Mouse (Mus musculus): ENCODE measurements around the gene Cd300e. TPM values are rescaled to one million over a fixed set of nuclear protein-coding genes. Genes with fewer than 3 reads are reported as not detected.

The Cd300e gene
- polyA plus RNA-seq, 1 experiment from 2014 or later = not detected

DNA sequence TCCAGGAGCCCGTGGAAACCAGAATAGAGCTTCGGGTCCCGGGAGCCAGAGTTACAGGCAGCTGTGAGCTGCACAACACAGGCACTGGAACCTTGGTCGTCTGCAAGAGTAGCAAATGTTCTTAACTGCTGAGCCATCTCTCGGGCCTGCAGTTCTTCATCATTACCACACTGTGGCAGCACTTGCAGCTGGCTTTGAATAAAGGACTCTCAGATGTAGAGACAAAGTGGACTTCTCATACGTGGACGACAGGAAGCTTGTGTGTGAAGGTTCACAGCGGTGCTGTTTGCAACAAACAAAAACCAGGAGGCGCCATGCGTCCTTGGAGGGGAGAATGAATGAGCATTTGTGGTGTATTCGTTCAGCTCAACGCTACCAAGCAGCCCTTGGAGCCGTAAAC is 18.9 kb upstream of the Cd300e start:
- Histone ChIP-seq H3K36me3 (no peaks in the 10 kb centered on the region), H3K4me2 (no peak overlapping the region), H3K9ac (no peak overlapping the region), H3K9me3 (no peaks in the 10 kb centered on the region), H3K27ac (replicated peaks) (no peak overlapping the region), H3K4me1 (replicated peaks) (peaks cover 18% of the 10 kb centered on the region), H3K4me3 (no peak overlapping the region), H3K27me3 (peaks cover 20% of the 10 kb centered on the region; the same call in 1 of the 2 replicates)
- no peak for ATAC-seq (ENCODE audit: low read depth)
- WGBS = 35% methylated on average over 13 of the region's 13 CpGs

DNA sequence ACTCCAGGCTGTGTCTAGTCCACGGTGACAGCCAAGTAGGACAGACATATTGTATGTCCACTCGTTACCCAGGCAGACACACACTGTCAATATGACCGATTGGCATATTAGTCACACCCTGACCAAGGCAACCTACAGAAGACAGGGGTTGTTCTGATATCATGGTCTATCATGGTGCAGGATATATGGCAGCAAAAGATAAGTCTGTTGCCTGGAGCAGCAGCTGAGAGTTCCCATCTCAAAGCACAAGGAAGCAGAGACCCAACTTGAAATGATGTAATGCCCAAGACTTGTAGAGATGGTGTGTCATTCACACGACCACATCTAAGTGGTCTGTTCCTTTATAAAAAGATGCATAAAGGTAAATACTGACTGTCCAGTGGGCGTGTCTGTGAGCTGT is 16.7 kb upstream of the Cd300e start:
- ATAC-seq (ENCODE audit: low read depth) = no peak
- no peaks in the 10 kb centered on the region for H3K36me3 ChIP-seq
- H3K4me1 ChIP-seq (replicated peaks) = peaks cover 4% of the 10 kb centered on the region; the same call in 1 of the 2 replicates
- WGBS = 81% methylated on average over 5 of the region's 5 CpGs
- H3K27me3 ChIP-seq = peaks cover 25% of the 10 kb centered on the region
- no peak overlapping the region for H3K27ac ChIP-seq (replicated peaks)
- no peak overlapping the region for H3K4me3 ChIP-seq
- H3K4me2 ChIP-seq = no peak overlapping the region
- no peak overlapping the region for H3K9ac ChIP-seq
- no peaks in the 10 kb centered on the region for H3K9me3 ChIP-seq

DNA sequence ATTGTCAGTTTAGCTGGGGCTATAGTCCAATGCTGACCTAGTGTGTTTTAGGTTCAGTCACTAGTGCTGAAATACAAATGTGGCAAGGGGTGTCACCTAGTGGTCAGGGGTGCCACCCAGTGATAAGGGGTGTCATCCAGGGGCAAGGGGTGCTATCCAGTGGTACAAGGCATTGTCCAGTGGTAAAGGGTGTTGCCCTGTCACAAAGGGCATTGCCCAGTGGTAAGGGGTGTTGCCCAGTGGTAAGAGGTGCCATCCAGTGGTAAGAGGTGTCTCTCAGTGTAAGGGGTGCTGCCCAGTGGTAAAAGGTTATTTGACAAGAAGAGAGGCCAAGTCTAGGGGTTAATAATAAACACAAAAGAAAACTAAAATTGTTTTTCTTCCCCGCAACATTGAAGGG is 15.5 kb upstream of the Cd300e start:
- 96% methylated on average over 1 of the region's 1 CpGs for WGBS

GRCm38 (mm10) chr11:115075859-115076258 is 13.9 kb upstream of the Cd300e start:
- peaks cover 24% of the 10 kb centered on the region for H3K27me3 ChIP-seq
- H3K4me1 ChIP-seq (replicated peaks) = peaks cover 14% of the 10 kb centered on the region
- no peak overlapping the region for H3K27ac ChIP-seq (replicated peaks)
- no peak for ATAC-seq (ENCODE audit: low read depth)
- H3K9ac ChIP-seq = no peak overlapping the region
- H3K9me3 ChIP-seq = no peaks in the 10 kb centered on the region
- H3K4me2 ChIP-seq = no peak overlapping the region
- 44% methylated on average over 5 of the region's 5 CpGs for WGBS
- H3K4me3 ChIP-seq = no peak overlapping the region
- no peaks in the 10 kb centered on the region for H3K36me3 ChIP-seq

More for the DNA sequence above, 15.5 kb upstream of the Cd300e start:
- no peak overlapping the region for H3K4me2 ChIP-seq
- H3K9ac ChIP-seq = no peak overlapping the region
- H3K4me3 ChIP-seq = no peak overlapping the region
- H3K9me3 ChIP-seq = no peaks in the 10 kb centered on the region
- H3K36me3 ChIP-seq = no peaks in the 10 kb centered on the region
- H3K27ac ChIP-seq (replicated peaks) = no peak overlapping the region
- no peaks in the 10 kb centered on the region for H3K4me1 ChIP-seq (replicated peaks)
- ATAC-seq (ENCODE audit: low read depth) = no peak
- peaks cover 34% of the 10 kb centered on the region for H3K27me3 ChIP-seq

DNA sequence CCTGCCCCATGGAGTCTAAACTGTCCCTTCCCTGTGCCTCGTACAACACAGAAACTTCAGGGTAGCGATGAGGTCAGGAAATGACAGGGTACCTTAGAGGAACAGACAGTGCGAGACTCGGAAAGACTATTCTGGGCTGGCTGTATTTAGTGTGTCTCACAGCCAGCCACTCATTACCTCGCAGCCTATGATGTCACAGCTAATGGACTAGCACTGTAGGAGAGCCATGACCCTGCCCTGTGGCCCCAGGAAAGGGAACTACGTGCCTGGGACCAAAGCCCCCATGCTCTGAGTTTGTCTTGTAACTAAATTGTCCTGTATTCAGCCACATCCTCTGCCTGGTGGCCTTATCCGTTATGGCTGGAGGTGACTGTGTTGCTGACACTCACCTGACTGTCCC is 13.4 kb upstream of the Cd300e start:
- Histone ChIP-seq H3K4me1 (replicated peaks) (peaks cover 18% of the 10 kb centered on the region), H3K27ac (replicated peaks) (no peak overlapping the region), H3K36me3 (no peaks in the 10 kb centered on the region), H3K9ac (no peak overlapping the region), H3K4me3 (no peak overlapping the region), H3K27me3 (peaks cover 28% of the 10 kb centered on the region), H3K4me2 (no peak overlapping the region), H3K9me3 (no peaks in the 10 kb centered on the region)
- 74% methylated on average over 7 of the region's 7 CpGs for WGBS
- ATAC-seq (ENCODE audit: low read depth) = no peak

GRCm38 (mm10) chr11:115073002-115073401 is 11.0 kb upstream of the Cd300e start:
- Histone ChIP-seq H3K27me3 (peaks cover 52% of the 10 kb centered on the region), H3K9ac (no peak overlapping the region), H3K4me2 (no peak overlapping the region), H3K9me3 (no peaks in the 10 kb centered on the region), H3K4me1 (replicated peaks) (peaks cover 19% of the 10 kb centered on the region), H3K27ac (replicated peaks) (no peak overlapping the region), H3K4me3 (no peak overlapping the region), H3K36me3 (no peaks in the 10 kb centered on the region)
- ATAC-seq (ENCODE audit: low read depth) = no peak
- WGBS = 64% methylated on average over 5 of the region's 5 CpGs

DNA sequence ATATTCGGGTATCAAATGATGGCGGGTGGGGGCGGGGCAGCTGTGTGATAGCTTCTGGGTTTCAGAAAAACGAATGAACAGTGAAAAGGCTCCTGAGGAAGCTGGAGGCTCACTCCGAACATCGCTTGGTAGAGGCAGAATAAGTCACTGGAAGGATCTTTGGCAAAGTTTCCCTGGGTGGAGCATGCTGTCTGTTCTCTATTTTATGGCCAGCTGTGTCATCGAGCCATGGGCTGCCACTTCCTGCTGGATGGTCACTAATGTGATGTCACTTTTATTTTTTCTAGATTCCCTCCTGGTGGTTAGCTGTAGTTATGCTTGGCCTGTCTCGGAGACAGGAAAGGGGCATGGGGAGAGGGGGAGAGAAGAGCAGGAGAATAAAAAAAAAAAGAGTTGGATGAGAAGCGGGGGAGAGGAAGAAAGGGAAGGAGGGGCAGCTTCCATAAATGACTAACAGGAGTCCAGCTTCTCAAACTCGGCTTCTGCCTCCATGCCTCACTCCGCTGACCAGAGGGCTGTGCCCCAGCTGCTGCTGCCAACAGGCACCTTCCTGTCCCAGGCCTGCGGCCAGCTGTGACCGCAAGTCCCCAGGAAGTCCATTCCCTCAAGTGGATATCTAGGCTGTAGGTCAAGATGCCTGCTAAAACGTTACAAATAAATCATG is 9.8 kb upstream of the Cd300e start:
- H3K27ac ChIP-seq (replicated peaks) = peak overlapping the region; percentile 57
- H3K36me3 ChIP-seq = no peaks in the 10 kb centered on the region
- peaks cover 19% of the 10 kb centered on the region for H3K4me1 ChIP-seq (replicated peaks)
- ATAC-seq (ENCODE audit: low read depth) = no peak
- H3K9me3 ChIP-seq = no peaks in the 10 kb centered on the region
- WGBS = 15% methylated on average over 13 of the region's 14 CpGs
- 0 out of 2 replicates have a peak overlapping the region, but pooled peaks have one; percentile 19 for H3K9ac ChIP-seq
- peak overlapping the region; percentile 47 for H3K4me2 ChIP-seq
- H3K4me3 ChIP-seq = peak overlapping the region; percentile 5; the same call in 1 of the 2 replicates
- H3K27me3 ChIP-seq = peaks cover 57% of the 10 kb centered on the region

- ATAC-seq (ENCODE audit: low read depth) = peak; percentile 40; the same call in 1 of the 2 replicates
- H3K27me3 ChIP-seq = peaks cover 55% of the 10 kb centered on the region
- H3K36me3 ChIP-seq = no peaks in the 10 kb centered on the region
- H3K9me3 ChIP-seq = no peaks in the 10 kb centered on the region
- peak overlapping the region; percentile 57 for H3K27ac ChIP-seq (replicated peaks)
- peaks cover 19% of the 10 kb centered on the region for H3K4me1 ChIP-seq (replicated peaks)
- H3K9ac ChIP-seq = 0 out of 2 replicates have a peak overlapping the region, but pooled peaks have one; percentile 19
- peak overlapping the region; percentile 5; the same call in 1 of the 2 replicates for H3K4me3 ChIP-seq
- peak overlapping the region; percentile 47 for H3K4me2 ChIP-seq
- 3% methylated on average over 9 of the region's 9 CpGs for WGBS
These were observed 9.1 kb upstream of the Cd300e start for GRCm38 (mm10) chr11:115071015-115071551.

DNA sequence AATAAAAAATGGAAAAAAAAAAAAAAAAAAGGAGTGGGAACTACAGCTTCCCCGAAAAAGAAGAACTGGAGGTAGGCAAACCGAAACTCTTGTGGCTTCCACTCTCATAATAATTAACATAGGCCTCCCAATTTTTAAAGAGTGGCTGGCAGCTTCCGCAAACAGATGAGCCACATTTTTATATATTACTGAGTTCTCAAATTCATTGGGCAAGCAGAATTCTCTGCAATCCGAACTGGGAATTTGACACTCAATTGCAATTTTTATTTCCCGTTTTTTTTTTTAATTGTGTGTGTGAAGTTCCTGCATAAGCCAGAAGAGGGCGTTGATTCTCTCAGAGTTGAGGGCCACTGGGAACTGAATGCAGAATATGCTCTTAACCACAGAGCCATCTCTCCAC is 4.8 kb upstream of the Cd300e start:
- Histone ChIP-seq H3K27me3 (peaks cover 38% of the 10 kb centered on the region), H3K4me2 (no peak overlapping the region), H3K27ac (replicated peaks) (no peak overlapping the region), H3K9me3 (no peaks in the 10 kb centered on the region), H3K9ac (no peak overlapping the region), H3K36me3 (no peaks in the 10 kb centered on the region), H3K4me1 (replicated peaks) (peaks cover 14% of the 10 kb centered on the region), H3K4me3 (no peak overlapping the region)
- ATAC-seq (ENCODE audit: low read depth) = no peak
- WGBS = 73% methylated on average over 6 of the region's 6 CpGs

- WGBS = 94% methylated on average over 2 of the region's 2 CpGs
- H3K9ac ChIP-seq = no peak overlapping the region
- H3K36me3 ChIP-seq = no peaks in the 10 kb centered on the region
- H3K4me2 ChIP-seq = no peak overlapping the region
- no peaks in the 10 kb centered on the region for H3K9me3 ChIP-seq
- no peak overlapping the region for H3K27ac ChIP-seq (replicated peaks)
- H3K4me3 ChIP-seq = no peak overlapping the region
- no peak for ATAC-seq (ENCODE audit: low read depth)
- H3K27me3 ChIP-seq = peaks cover 9% of the 10 kb centered on the region; the same call in 1 of the 2 replicates
- H3K4me1 ChIP-seq (replicated peaks) = no peaks in the 10 kb centered on the region
These were observed 2.2 kb downstream of the Cd300e start for GRCm38 (mm10) chr11:115059797-115060196.

- no peak for ATAC-seq (ENCODE audit: low read depth)
- H3K4me2 ChIP-seq = no peak overlapping the region
These were observed 3.3 kb downstream of the Cd300e start for GRCm38 (mm10) chr11:115058701-115059100.

DNA sequence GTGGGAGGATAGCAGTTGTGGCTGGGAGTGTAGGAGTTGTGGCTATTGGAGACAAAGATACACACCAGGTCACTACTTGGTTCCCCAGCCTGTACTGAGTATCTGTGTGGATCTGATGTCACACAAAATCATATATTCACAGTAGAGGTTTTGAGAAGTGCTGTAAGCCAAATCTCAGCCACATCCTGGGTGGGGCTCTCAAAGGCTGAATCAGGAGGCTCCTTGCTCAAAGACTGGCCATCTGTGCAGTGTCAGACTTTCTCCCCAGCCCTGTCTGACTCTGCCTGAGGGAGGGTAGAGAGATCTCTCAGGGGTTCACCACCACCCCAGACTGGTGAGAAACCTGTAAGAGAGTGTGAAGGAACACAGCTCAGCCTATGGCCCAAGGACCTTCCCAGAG is 7.4 kb downstream of the Cd300e start:
- Histone ChIP-seq H3K4me1 (replicated peaks) (no peaks in the 10 kb centered on the region), H3K4me2 (no peak overlapping the region), H3K27ac (replicated peaks) (no peak overlapping the region), H3K36me3 (no peaks in the 10 kb centered on the region), H3K9ac (no peak overlapping the region), H3K9me3 (no peaks in the 10 kb centered on the region), H3K27me3 (peaks cover 12% of the 10 kb centered on the region), H3K4me3 (no peak overlapping the region)
- no peak for ATAC-seq (ENCODE audit: low read depth)

More at GRCm38 (mm10) chr11:115058701-115059100, 3.3 kb downstream of the Cd300e start:
- no peaks in the 10 kb centered on the region for H3K36me3 ChIP-seq
- no peak overlapping the region for H3K9ac ChIP-seq
- H3K9me3 ChIP-seq = no peaks in the 10 kb centered on the region
- H3K27me3 ChIP-seq = peaks cover 7% of the 10 kb centered on the region; the same call in 1 of the 2 replicates
- WGBS = 79% methylated on average over 4 of the region's 4 CpGs
- H3K4me1 ChIP-seq (replicated peaks) = no peaks in the 10 kb centered on the region
- H3K27ac ChIP-seq (replicated peaks) = no peak overlapping the region
- no peak overlapping the region for H3K4me3 ChIP-seq

All from neural tube, embryonic 13.5 days (tissue).